ENCODE assay signal across 8 mouse cellular contexts in the genomic region with DNA sequence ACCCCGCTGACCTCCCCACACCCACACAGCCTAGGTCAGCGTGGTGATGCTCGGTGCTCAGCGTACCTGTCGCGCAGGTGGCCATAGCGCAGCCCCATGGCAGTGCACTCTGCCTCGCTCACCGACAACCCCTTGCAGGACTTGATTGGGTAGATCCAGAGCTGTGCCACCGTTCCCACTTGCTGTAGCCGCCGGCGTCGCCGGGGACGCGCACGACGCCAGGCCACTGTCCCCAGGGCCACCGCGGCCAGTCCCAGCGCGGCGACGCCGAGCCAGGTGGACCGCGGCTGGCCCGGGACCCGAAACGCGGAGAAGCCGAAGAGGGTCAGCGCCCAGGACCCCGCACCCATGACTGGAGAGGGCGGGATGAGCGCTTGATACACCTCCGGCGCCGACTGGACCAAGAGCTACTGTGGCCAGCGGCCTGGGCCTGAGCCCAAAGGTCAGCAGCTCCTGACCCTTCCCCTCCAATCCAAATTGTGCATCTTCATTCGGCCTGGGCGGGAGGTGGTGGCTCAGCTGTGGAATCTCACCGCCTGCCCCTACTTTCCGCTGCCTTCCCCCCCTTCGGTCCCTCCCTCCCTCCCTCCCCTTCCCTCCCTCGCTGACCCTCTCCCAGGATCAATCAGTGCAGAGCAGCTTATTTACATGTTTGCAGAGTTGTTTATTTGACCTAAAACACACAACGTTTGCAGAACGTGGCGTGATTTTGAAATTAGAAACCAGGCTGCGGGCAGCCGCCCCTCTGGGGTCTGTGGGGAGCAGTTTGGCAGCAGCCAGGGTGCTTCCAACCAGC. TPM values are rescaled to one million over a fixed set of nuclear protein-coding genes. Genes with fewer than 3 reads are reported as not detected.
DNase-seq lines count a peak whose midpoint lies in the region; ATAC-seq and TF ChIP-seq lines count a peak whose summit lies in the region.

A gene (minus strand): TSS at position 534 of the 796 bp plus-strand sequence.

- no peak for TF ChIP-seq POLR2A in small intestine, adult 2 months (IDR thresholded peaks at IDR 0.05; ENCODE audit: low read depth, low read length)
- TF ChIP-seq POLR2A in cerebellum, adult 2 months (IDR thresholded peaks at IDR 0.05; ENCODE audit: borderline replicate concordance, insufficient read depth, low read length) = no peak

- H3K27ac ChIP-seq in hindbrain, embryonic 13.5 days = no peak within 1 kb of the TSS
- H3K27ac ChIP-seq in limb, embryonic 15.5 days = no peak within 1 kb of the TSS
- H3K27ac ChIP-seq in small intestine, adult 2 months (ENCODE audit: insufficient read depth, low read depth, low read length) = no peak within 1 kb of the TSS
- no peak within 1 kb of the TSS for H3K27ac ChIP-seq in cerebellum, adult 2 months (ENCODE audit: insufficient read depth, low read length)

- ATAC-seq in hindbrain, embryonic 13.5 days (ENCODE audit: low FRiP score) = peak; percentile 54
- ATAC-seq in limb, embryonic 15.5 days (ENCODE audit: insufficient number of reproducible peaks, low FRiP score, low TSS enrichment, low read depth) = no peak

- H3K9me3 ChIP-seq in hindbrain, embryonic 13.5 days = no peaks in the 10 kb centered on the region
- no peaks in the 10 kb centered on the region for H3K9me3 ChIP-seq in limb, embryonic 15.5 days

- peak within 1 kb of the TSS; percentile 41 for H3K4me3 ChIP-seq in hindbrain, embryonic 13.5 days
- peak within 1 kb of the TSS; percentile 31 for H3K4me3 ChIP-seq in limb, embryonic 15.5 days
- peak within 1 kb of the TSS; percentile 5 for H3K4me3 ChIP-seq in small intestine, adult 2 months (ENCODE audit: low read depth, low read length)
- H3K4me3 ChIP-seq in cerebellum, adult 2 months (replicated peaks; ENCODE audit: insufficient read depth, low read depth, low read length) = no peak within 1 kb of the TSS

- peaks cover 9% of the 10 kb centered on the region for H3K4me1 ChIP-seq in hindbrain, embryonic 13.5 days (replicated peaks)
- H3K4me1 ChIP-seq in limb, embryonic 15.5 days = peaks cover 12% of the 10 kb centered on the region
- peaks cover 24% of the 10 kb centered on the region for H3K4me1 ChIP-seq in small intestine, adult 2 months (ENCODE audit: control insufficient read depth, insufficient read depth, insufficient read length, low read length)
- no peaks in the 10 kb centered on the region for H3K4me1 ChIP-seq in cerebellum, adult 2 months (ENCODE audit: control insufficient read depth, insufficient read depth, low read length)

- DNase-seq in ovary, postnatal 36 days (ENCODE audit: low spot score) = peak; percentile 31
- no peak for DNase-seq in ovary, adult 18-20 months (ENCODE audit: low spot score)
- no peak for DNase-seq in spleen, postnatal 14 days (ENCODE audit: low spot score in 2 of 2)
- DNase-seq in cerebellum, adult 2 months = no peak
- no peak for DNase-seq in left cerebral cortex, adult 11 months (ENCODE audit: low spot score)

- peaks cover 31% of the 10 kb centered on the region for H3K27me3 ChIP-seq in hindbrain, embryonic 13.5 days
- H3K27me3 ChIP-seq in limb, embryonic 15.5 days = peaks cover 33% of the 10 kb centered on the region
- no peaks in the 10 kb centered on the region for H3K27me3 ChIP-seq in small intestine, adult 2 months (ENCODE audit: control insufficient read depth, insufficient read depth, low read length)
- no peaks in the 10 kb centered on the region for H3K27me3 ChIP-seq in cerebellum, adult 2 months (ENCODE audit: control insufficient read depth, insufficient read depth, low read length)

- H3K36me3 ChIP-seq in hindbrain, embryonic 13.5 days = peaks cover 12% of the 10 kb centered on the region
- H3K36me3 ChIP-seq in limb, embryonic 15.5 days = peaks cover 16% of the 10 kb centered on the region; the same call in 1 of the 2 replicates
- peaks cover 14% of the 10 kb centered on the region for H3K36me3 ChIP-seq in small intestine, adult 2 months (ENCODE audit: control insufficient read depth, insufficient read depth, low read length)

- 6% methylated on average over 52 of the region's 52 CpGs for WGBS in hindbrain, embryonic 13.5 days
- 7% methylated on average over 52 of the region's 52 CpGs for WGBS in limb, embryonic 15.5 days
- 11% methylated on average over 52 of the region's 52 CpGs for WGBS in small intestine, adult 2 months
- 8% methylated on average over 52 of the region's 52 CpGs for WGBS in cerebellum, adult 2 months

- no peak for TF ChIP-seq CTCF in small intestine, adult 2 months (IDR thresholded peaks at IDR 0.05; ENCODE audit: extremely low read depth, insufficient read length, insufficient replicate concordance, low read depth, low read length)
- TF ChIP-seq CTCF in cerebellum, adult 2 months (IDR thresholded peaks at IDR 0.05; ENCODE audit: borderline replicate concordance, insufficient read depth, low read depth, low read length) = no peak

- H3K4me2 ChIP-seq in hindbrain, embryonic 13.5 days = peak within 1 kb of the TSS; percentile 66
- peak within 1 kb of the TSS; percentile 61 for H3K4me2 ChIP-seq in limb, embryonic 15.5 days

- H3K9ac ChIP-seq in hindbrain, embryonic 13.5 days = peak within 1 kb of the TSS; percentile 66
- 0 out of 2 replicates have a peak within 1 kb of the TSS, but pooled peaks have one; percentile 23 for H3K9ac ChIP-seq in limb, embryonic 15.5 days

RNA-seq across cellular contexts. Expression of the gene that starts here (rescaled TPM):
- 0.09 and 0.17 TPM in 2 replicates for polyA plus RNA-seq in hindbrain, embryonic 13.5 days (2015; fragmentation: Nextera tagmentation; extraction: Ambion mirVana)
- polyA plus RNA-seq in limb, embryonic 15.5 days (2015; fragmentation: Nextera tagmentation; extraction: Ambion mirVana) = 0.23 TPM in 1 of 2 replicates, not detected in the other
- polyA plus RNA-seq in small intestine, adult 2 months (2012; rRNA removed) = 0.68 and 1.2 TPM in 2 replicates
- 0.16 TPM in 1 of 2 replicates, not detected in the other for polyA plus RNA-seq in cerebellum, adult 2 months (2012; rRNA removed)

Comparison
In these comparisons a context has a peak if more than half of its experiments do, and no peak if none do; other contexts are left out.
1. Peak in ATAC-seq, H3K4me3 ChIP-seq, H3K9ac ChIP-seq and H3K4me2 ChIP-seq in hindbrain, embryonic 13.5 days; RNA of the gene not detected or under 1 TPM.